Mouse (Mus musculus) myocyte (in vitro differentiated cells): ENCODE measurements at regions not wholly inside any gene's neighbourhood (a gene's known extent, or its start where the extent isn't known, plus 50 kb on each side); places are given as distances from the start of the nearest gene placed in this dataset.

Source experiments
- CEBPB ChIP-seq: IDR thresholded peaks from 2 replicates; pipeline ENCODE4 v1.6.1; 2011; ENCODE audit warnings: mild to moderate bottlenecking, moderate library complexity; ENCODE audit not compliant: poor library complexity, insufficient read depth, severe bottlenecking
- E2F4 ChIP-seq: IDR thresholded peaks from one replicate; pipeline ENCODE4 v1.6.1; 2011; ENCODE audit warnings: mild to moderate bottlenecking, control low read depth, moderate library complexity; ENCODE audit not compliant: insufficient read depth
- MAX ChIP-seq: IDR thresholded peaks from one replicate; pipeline ENCODE4 v1.6.1; 2011; ENCODE audit warnings: low read depth, mild to moderate bottlenecking, control low read depth
- MYOD1 ChIP-seq, 3 experiments: IDR thresholded peaks; one replicate each; pipeline ENCODE4 v1.6.1; 2011; ENCODE audit warnings: control low read depth in 2 of 3, low read depth in 2 of 3, mild to moderate bottlenecking in 2 of 3, moderate library complexity in 1 of 3; ENCODE audit not compliant: insufficient read length in 2 of 3, control insufficient read depth in 1 of 3
- MYOG ChIP-seq, 3 experiments: IDR thresholded peaks; one replicate each; pipeline ENCODE4 v1.6.1; 2011; ENCODE audit warnings: control low read depth in 2 of 3, low read depth in 2 of 3, mild to moderate bottlenecking in 2 of 3; ENCODE audit not compliant: insufficient read length in 2 of 3, control insufficient read depth in 1 of 3, insufficient read depth in 1 of 3
- POLR2A ChIP-seq: IDR thresholded peaks from one replicate; pipeline ENCODE4 v1.6.1; 2011; ENCODE audit warnings: low read depth, mild to moderate bottlenecking, control low read depth, moderate library complexity; ENCODE audit not compliant: insufficient read length
- POLR2AphosphoS2 ChIP-seq: IDR thresholded peaks from one replicate; pipeline ENCODE4 v1.6.1; 2011; ENCODE audit warnings: low read depth, control low read depth; ENCODE audit not compliant: insufficient read length
- REST ChIP-seq: IDR thresholded peaks from one replicate; pipeline ENCODE4 v1.6.1; 2011; ENCODE audit warnings: mild to moderate bottlenecking, control low read depth, moderate library complexity; ENCODE audit not compliant: insufficient read depth, insufficient read length
- SRF ChIP-seq: IDR thresholded peaks from one replicate; pipeline ENCODE4 v1.6.1; 2011; ENCODE audit warnings: low read depth; ENCODE audit not compliant: control insufficient read depth, insufficient read length
- TCF3 ChIP-seq: IDR thresholded peaks from one replicate; pipeline ENCODE4 v1.6.1; 2011; ENCODE audit warnings: low read depth, control low read depth; ENCODE audit not compliant: insufficient read length
- USF1 ChIP-seq: IDR thresholded peaks from one replicate; pipeline ENCODE4 v1.6.1; 2011; ENCODE audit warnings: low read depth, mild to moderate bottlenecking, control low read depth, moderate library complexity

GRCm38 (mm10) chr5:73930205-73930604, 138.0 kb downstream of the Usp46 start:
- TF ChIP-seq POLR2A (no peak), E2F4 (no peak), TCF3 (no peak), POLR2AphosphoS2 (no peak), MYOG (IDR thresholded peaks at IDR 0.05; ENCODE audit: control insufficient read depth in 1 of 3, insufficient read depth in 1 of 3, insufficient read length in 2 of 3, low read depth in 2 of 3) (no peak), USF1 (no peak), MYOD1 (IDR thresholded peaks at IDR 0.05; ENCODE audit: control insufficient read depth in 1 of 3, insufficient read length in 2 of 3, low read depth in 2 of 3) (peak in 2 of 3 experiments; percentile 64 to 65), MAX (no peak), SRF (no peak), CEBPB (no peak), REST (no peak)
